Mouse (Mus musculus) ES-Bruce4 (cell line): Measurements from ENCODE around the gene Stat5b. TPM values are rescaled to one million over a fixed set of nuclear protein-coding genes. Genes with fewer than 3 reads are reported as not detected.

Experiments used
- H3K27ac ChIP-seq: 2 replicates; pipeline ENCODE4 v1.5.1; 2012; ENCODE audit warnings: low read length, inconsistent platforms; ENCODE audit not compliant: insufficient read depth
- H3K27me3 ChIP-seq: 2 replicates; pipeline ENCODE4 v1.6.1; 2012; ENCODE audit warnings: mild to moderate bottlenecking, low read length, inconsistent platforms; ENCODE audit not compliant: control insufficient read depth, poor library complexity, insufficient read depth, severe bottlenecking
- H3K36me3 ChIP-seq: 2 replicates; pipeline ENCODE4 v1.6.1; 2012; ENCODE audit warnings: inconsistent platforms, mild to moderate bottlenecking, low read length, moderate library complexity; ENCODE audit not compliant: control insufficient read depth, poor library complexity, insufficient read depth, severe bottlenecking
- H3K4me1 ChIP-seq: one replicate; pipeline ENCODE4 v1.8.1; 2011; ENCODE audit warnings: low read length; ENCODE audit not compliant: control insufficient read depth, insufficient read depth
- H3K4me3 ChIP-seq: 2 replicates; pipeline ENCODE4 v1.5.1; 2011; ENCODE audit warnings: low read depth, mild to moderate bottlenecking, low read length
- H3K9ac ChIP-seq: 2 replicates; pipeline ENCODE4 v1.6.1; 2012; ENCODE audit warnings: low read depth, mild to moderate bottlenecking, inconsistent platforms; ENCODE audit not compliant: poor library complexity, severe bottlenecking
- H3K9me3 ChIP-seq: replicated peaks from 2 replicates; pipeline ENCODE4 v1.6.1; 2012; ENCODE audit warnings: mild to moderate bottlenecking, low read length, inconsistent platforms; ENCODE audit not compliant: control insufficient read depth, poor library complexity, insufficient read depth, severe bottlenecking
- CTCF ChIP-seq: IDR thresholded peaks from one replicate; pipeline ENCODE4 v1.8.1; 2011; ENCODE audit warnings: low read depth, low read length
- EP300 ChIP-seq: IDR thresholded peaks from 2 replicates; pipeline ENCODE4 v1.6.1; 2011; ENCODE audit warnings: low read depth, low read length; ENCODE audit not compliant: insufficient read depth
- POLR2A ChIP-seq: IDR thresholded peaks from one replicate; pipeline ENCODE4 v1.8.1; 2011; ENCODE audit warnings: low read length; ENCODE audit not compliant: insufficient read depth
- polyA plus RNA-seq: library from polyadenylated mRNA; stranded (reverse); fragments of >200 nt; gene quantifications from 2 replicates; pipeline ENCODE4 v1.2.4, GENCODE M21; 2011; ENCODE audit warnings: low read depth; ENCODE audit not compliant: missing spikeins, insufficient read depth, insufficient read length

Stat5b gene
- polyA plus RNA-seq, 1 experiment, result 7.3 TPM

GRCm38 (mm10) chr11:100735134-100735865 is 115.2 kb downstream of the Stat5b start:
- Histone ChIP-seq H3K27me3 (no peaks in the 10 kb centered on the region), H3K36me3 (peaks cover 2% of the 10 kb centered on the region), H3K4me1 (no peaks in the 10 kb centered on the region), H3K4me3 (no peak overlapping the region), H3K9ac (0 out of 2 replicates have a peak overlapping the region, but pooled peaks have one; percentile 36), H3K9me3 (no peaks in the 10 kb centered on the region), H3K27ac (no peak overlapping the region)
- TF ChIP-seq CTCF (no peak), EP300 (no peak), POLR2A (no peak)

Other genes with a start within 250 kb of the Stat5b start
- 29.1 and 30.0 TPM in 2 replicates for gene Nkiras2, start 231.5 kb downstream of the Stat5b start, polyA plus RNA-seq
- 369 and 376 TPM in 2 replicates for gene Dnajc7, start 230.6 kb downstream of the Stat5b start, polyA plus RNA-seq
- 1.0 and 1.9 TPM in 2 replicates for gene Zfp385c, start 158.3 kb downstream of the Stat5b start, polyA plus RNA-seq
- 1.5 and 1.8 TPM in 2 replicates for gene Dhx58, start 146.5 kb downstream of the Stat5b start, polyA plus RNA-seq
- gene Kat2a, start 138.3 kb downstream of the Stat5b start, polyA plus RNA-seq, result 61.3 and 63.1 TPM in 2 replicates
- gene Hspb9, start 136.9 kb downstream of the Stat5b start, polyA plus RNA-seq, result not detected in 2 replicates
- 95.2 and 95.3 TPM in 2 replicates for gene Rab5c, start 112.5 kb downstream of the Stat5b start, polyA plus RNA-seq
- 0.17 and 0.21 TPM in 2 replicates for gene Kcnh4, start 90.8 kb downstream of the Stat5b start, polyA plus RNA-seq
- gene Hcrt, start 87.8 kb downstream of the Stat5b start, polyA plus RNA-seq, result not detected in 2 replicates
- gene Ghdc, start 79.8 kb downstream of the Stat5b start, polyA plus RNA-seq, result 5.4 and 5.8 TPM in 2 replicates
- gene Stat5a, start 8.6 kb upstream of the Stat5b start, polyA plus RNA-seq, result 3.6 and 4.4 TPM in 2 replicates
- gene Stat3, start 88.8 kb upstream of the Stat5b start, polyA plus RNA-seq, result 31.2 and 39.8 TPM in 2 replicates
- gene Cavin1, start 120.2 kb upstream of the Stat5b start, polyA plus RNA-seq, result 78.5 and 79.8 TPM in 2 replicates
- 33.7 and 37.5 TPM in 2 replicates for gene Atp6v0a1, start 158.7 kb upstream of the Stat5b start, polyA plus RNA-seq
- gene Naglu, start 219.3 kb upstream of the Stat5b start, polyA plus RNA-seq, result 7.3 and 7.9 TPM in 2 replicates
- 1.0 TPM in 1 of 2 replicates, not detected in the other for gene Hsd17b1, start 227.7 kb upstream of the Stat5b start, polyA plus RNA-seq
- gene Coasy, start 231.8 kb upstream of the Stat5b start, polyA plus RNA-seq, result 21.7 and 24.5 TPM in 2 replicates
- gene Mlx, start 236.6 kb upstream of the Stat5b start, polyA plus RNA-seq, result 40.5 and 44.8 TPM in 2 replicates
- gene Psmc3ip, start 244.7 kb upstream of the Stat5b start, polyA plus RNA-seq, result 35.1 and 35.3 TPM in 2 replicates